Mouse (Mus musculus) bone marrow, adult 2 months (tissue): Measurements from ENCODE around the gene Tmem256. TPM values are rescaled to one million over a fixed set of nuclear protein-coding genes. Genes with fewer than 3 reads are reported as not detected.
"Not testable (repeated sequence)": the region's sequence is repeated elsewhere in the genome, so short reads cannot be mapped to it uniquely, and the experiment has no call there.

Source experiments
- H3K27ac ChIP-seq: fragments of 200-500 bp; 2 replicates; pipeline ENCODE4 v1.5.1; 2012; ENCODE audit warnings: low read depth, mild to moderate bottlenecking, control low read depth, inconsistent platforms, low read length; ENCODE audit not compliant: control insufficient read depth, poor library complexity, insufficient read depth
- H3K4me1 ChIP-seq: fragments of 200-500 bp; 2 replicates; pipeline ENCODE4 v1.6.1; 2011; ENCODE audit warnings: low read length; ENCODE audit not compliant: control insufficient read depth, insufficient read depth
- H3K4me3 ChIP-seq: fragments of 200-500 bp; replicated peaks from 2 replicates; pipeline ENCODE3; 2011; ENCODE audit warnings: mild to moderate bottlenecking, low read depth, low read length, control low read depth; ENCODE audit not compliant: control insufficient read depth
- CTCF ChIP-seq: fragments of 200-500 bp; IDR thresholded peaks from 2 replicates; pipeline ENCODE4 v1.5.1; 2011; ENCODE audit warnings: low read length, control low read depth; ENCODE audit not compliant: control insufficient read depth, insufficient read depth
- POLR2A ChIP-seq: fragments of 200-500 bp; IDR thresholded peaks from 2 replicates; pipeline ENCODE4 v1.6.1; 2011; ENCODE audit warnings: low read depth, mild to moderate bottlenecking, control low read depth, low read length, borderline replicate concordance; ENCODE audit not compliant: control insufficient read depth
- WGBS: fragments of 180-500 bp; shearing (Covaris S2); methylation state at CpG from one replicate; pipeline ENCODE4 v1.1.7; 2018; 5-methylcytosine and 5-hydroxymethylcytosine counted together
- polyA plus RNA-seq: library from polyadenylated mRNA; stranded (reverse); fragments of >200 nt; gene quantifications from 2 replicates; pipeline ENCODE4 v1.2.4, GENCODE M21; 2011; ENCODE audit warnings: low replicate concordance; ENCODE audit not compliant: missing spikeins, insufficient read depth, insufficient read length

Gene Tmem256
- polyA plus RNA-seq, 1 experiment = 202 TPM

- H3K4me1 ChIP-seq = peaks cover 7% of the 10 kb centered on the region
- WGBS = 30% methylated on average over 16 of the region's 16 CpGs
- peak overlapping the region; percentile 86; the same call in 1 of the 2 replicates for H3K27ac ChIP-seq
- H3K4me3 ChIP-seq = no peak overlapping the region
- peak; percentile 57 for TF ChIP-seq CTCF
- TF ChIP-seq POLR2A = no peak
These were observed 17.0 kb downstream of the Tmem256 start for GRCm38 (mm10) chr11:69855347-69855746.

DNA sequence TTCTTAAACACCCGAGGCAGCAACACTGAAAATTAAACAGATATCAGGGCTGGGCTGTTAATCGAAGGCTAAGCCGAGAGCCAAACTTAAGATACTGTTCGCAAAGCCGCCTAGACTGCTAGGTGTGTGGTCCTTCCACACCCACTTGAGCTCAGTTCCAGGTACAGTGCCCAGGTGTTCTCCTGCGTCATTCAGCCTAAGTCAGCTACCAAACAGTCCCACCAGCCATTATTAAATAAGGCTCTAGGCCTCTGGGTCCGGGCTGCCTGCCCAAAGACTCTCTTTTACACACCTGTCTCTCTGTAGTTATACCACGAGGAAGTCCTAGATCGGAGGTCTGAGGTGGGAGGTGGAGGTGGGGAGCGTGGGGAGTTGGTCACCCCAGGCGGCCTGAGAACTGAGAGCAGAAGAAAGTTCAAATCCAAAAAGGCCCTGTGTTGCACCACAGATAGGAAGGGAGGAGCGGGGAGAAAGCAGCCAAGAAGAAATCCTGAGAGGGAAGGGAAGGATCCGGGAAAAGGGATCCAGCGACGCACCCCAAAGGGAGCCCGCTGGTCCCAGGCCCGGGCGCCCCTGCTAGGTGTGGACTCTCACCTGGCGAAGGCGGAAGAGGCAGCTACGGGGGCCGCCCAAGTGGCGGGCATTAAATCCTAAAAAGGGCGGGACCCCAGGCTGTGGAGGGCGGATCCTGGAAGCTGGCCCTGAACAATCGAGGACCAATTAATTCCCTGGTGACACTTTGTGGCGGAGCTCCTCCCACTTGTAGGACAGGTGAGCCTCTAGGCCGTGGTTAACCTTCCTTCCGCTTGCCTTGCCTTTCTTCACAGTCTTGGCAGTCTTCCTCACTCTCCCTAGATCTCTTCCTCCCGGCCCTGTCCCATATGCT lies 20.0 kb downstream of the Tmem256 start, which contains the start of gene Tnk1:
TSS of gene Tnk1 (minus strand) at position 618 of the 886 bp plus-strand sequence.
- no peak within 1 kb of the TSS for H3K27ac ChIP-seq
- H3K4me1 ChIP-seq = no peaks in the 10 kb centered on the region; the same call in 1 of the 2 replicates
- WGBS = 77% methylated on average over 30 of the region's 30 CpGs
- H3K4me3 ChIP-seq = no peak within 1 kb of the TSS
- no peak for TF ChIP-seq POLR2A
- no peak for TF ChIP-seq CTCF

- WGBS = 89% methylated on average over 3 of the region's 3 CpGs
- H3K4me1 ChIP-seq, H3K27ac ChIP-seq, H3K4me3 ChIP-seq: not testable (repeated sequence)
These were observed 25.4 kb downstream of the Tmem256 start for GRCm38 (mm10) chr11:69863729-69864128.

GRCm38 (mm10) chr11:69864138-69864860 lies 26.0 kb downstream of the Tmem256 start:
- H3K27ac ChIP-seq = no peak overlapping the region
- WGBS = 50% methylated on average over 8 of the region's 8 CpGs
- no peak overlapping the region for H3K4me3 ChIP-seq

GRCm38 (mm10) chr11:69865561-69865960 lies 27.2 kb downstream of the Tmem256 start:
- no peak for TF ChIP-seq POLR2A
- no peak for TF ChIP-seq CTCF
- 94% methylated on average over 9 of the region's 9 CpGs for WGBS
- Histone ChIP-seq H3K27ac (no peak overlapping the region), H3K4me1 (no peaks in the 10 kb centered on the region; the same call in 1 of the 2 replicates), H3K4me3 (no peak overlapping the region)

More at GRCm38 (mm10) chr11:69864138-69864860, 26.0 kb downstream of the Tmem256 start:
- no peaks in the 10 kb centered on the region; the same call in 1 of the 2 replicates for H3K4me1 ChIP-seq
- no peak for TF ChIP-seq CTCF
- no peak for TF ChIP-seq POLR2A

GRCm38 (mm10) chr11:69867335-69867734 lies 29.0 kb downstream of the Tmem256 start:
- H3K27ac ChIP-seq = no peak overlapping the region
- H3K4me1 ChIP-seq = no peaks in the 10 kb centered on the region; the same call in 1 of the 2 replicates
- TF ChIP-seq CTCF = no peak
- TF ChIP-seq POLR2A = no peak
- H3K4me3 ChIP-seq = no peak overlapping the region
- 68% methylated on average over 9 of the region's 9 CpGs for WGBS

DNA sequence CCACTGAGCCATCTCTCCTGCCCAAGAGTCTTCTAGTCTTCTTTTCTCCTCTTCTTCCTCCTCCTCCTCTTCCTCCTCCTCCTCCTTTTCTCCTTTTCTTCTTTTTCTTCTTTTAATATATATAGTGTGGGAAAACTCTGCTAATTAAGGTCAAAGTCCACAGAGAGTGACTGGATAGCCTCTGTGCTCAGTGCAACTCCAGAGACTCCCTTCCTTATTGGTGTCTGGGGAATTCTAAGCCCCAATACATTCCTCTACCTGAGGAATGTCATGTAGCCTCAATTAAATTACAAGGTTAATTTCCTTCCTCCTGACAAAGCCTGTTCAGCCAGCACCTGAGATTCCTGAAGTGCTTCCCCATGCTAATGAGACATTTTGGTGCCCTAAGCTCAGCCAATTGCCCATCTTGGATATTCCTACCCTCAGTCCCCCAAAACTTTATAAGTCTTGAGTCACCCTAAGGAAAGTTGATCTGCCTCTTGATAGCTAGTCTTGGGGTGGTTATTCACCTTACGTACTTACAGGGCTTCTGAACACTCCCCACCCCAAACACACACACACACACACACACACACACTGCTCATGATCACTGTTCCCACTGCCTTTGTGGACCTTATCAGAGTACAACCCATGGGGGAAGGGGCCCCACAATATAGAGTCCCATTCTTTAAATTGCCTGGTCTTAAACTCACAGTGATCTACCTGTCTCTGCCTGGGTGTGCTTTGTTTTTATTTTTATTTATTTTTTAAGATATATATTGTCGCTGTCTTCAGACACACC lies 32.2 kb downstream of the Tmem256 start:
- no peak for TF ChIP-seq CTCF
- no peak for TF ChIP-seq POLR2A
- 88% methylated on average over 2 of the region's 2 CpGs for whole genome bisulfite sequencing
- Histone ChIP-seq H3K27ac (no peak overlapping the region), H3K4me3 (no peak overlapping the region), H3K4me1 (no peaks in the 10 kb centered on the region)
